Mouse (Mus musculus) left cerebral cortex, adult 18-20 months (tissue): Measurements from ENCODE around the gene Fgf4. TPM values are rescaled to one million over a fixed set of nuclear protein-coding genes. Genes with fewer than 3 reads are reported as not detected.

Experiments
- DNase-seq, 2 experiments: peaks; one replicate each; pipeline ENCODE4 v3.0.0; 2021 to 2022; ENCODE audit warnings: low spot score in 2 of 2, mixed read lengths in 1 of 2
- long read RNA-seq, 2 experiments: library from polyadenylated mRNA; stranded (forward); transcript quantifications; one replicate each; pipeline ENCODE4 v2.0.0; 2021
- total RNA-seq, 2 experiments: library from RNA; stranded (reverse); gene quantifications; 2 replicates each; pipeline ENCODE4 v1.2.3; 2021

Fgf4 gene
- total RNA-seq = not detected
- long read RNA-seq, experiment 1 = 0 reads
- long read RNA-seq, experiment 2 = 0 reads

DNA sequence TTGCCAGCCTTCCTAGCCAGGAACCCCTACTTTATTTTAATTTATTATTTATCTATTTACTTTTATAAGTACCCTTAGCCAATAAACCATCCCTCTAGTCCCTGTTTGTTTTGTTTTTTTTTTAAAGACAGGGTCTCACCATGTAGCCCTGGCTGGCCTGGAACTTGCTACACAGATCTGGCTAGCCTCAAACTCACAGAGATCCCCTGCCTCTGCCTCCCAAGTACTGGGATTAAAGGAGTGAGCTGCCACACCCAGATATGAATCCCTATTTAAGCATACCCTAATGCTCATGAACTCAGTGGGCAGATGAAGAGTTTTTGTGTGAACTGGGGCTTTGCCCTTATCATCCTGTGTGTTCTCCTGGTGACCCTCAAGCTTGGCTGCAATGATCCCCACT lies at the start of gene Fgf4:
Gene Fgf4 (plus strand): TSS at position 301 of the 400 bp plus-strand sequence.
- no peak for DNase-seq

DNA sequence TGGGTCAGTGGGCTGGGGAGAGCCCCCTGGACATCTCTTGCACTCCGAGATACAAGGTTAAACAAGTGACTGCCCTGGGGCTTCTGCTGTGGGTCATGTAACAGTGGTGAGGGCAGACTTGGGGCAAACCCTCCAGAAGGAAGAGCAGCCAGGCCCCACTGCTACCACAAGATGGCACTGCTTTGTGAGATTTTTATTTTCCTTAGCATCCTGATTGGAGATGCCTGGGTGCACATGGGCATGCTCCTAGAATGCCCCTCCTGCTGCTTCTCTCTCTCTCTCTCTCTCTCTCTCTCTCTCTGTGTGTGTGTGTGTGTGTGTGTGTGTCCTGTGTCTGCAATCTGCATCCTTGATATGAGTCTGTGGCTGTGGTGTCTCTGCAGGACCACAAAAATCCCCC lies 48.7 kb upstream of the Fgf4 start:
- DNase-seq = peak; percentile 31 to 40

DNA sequence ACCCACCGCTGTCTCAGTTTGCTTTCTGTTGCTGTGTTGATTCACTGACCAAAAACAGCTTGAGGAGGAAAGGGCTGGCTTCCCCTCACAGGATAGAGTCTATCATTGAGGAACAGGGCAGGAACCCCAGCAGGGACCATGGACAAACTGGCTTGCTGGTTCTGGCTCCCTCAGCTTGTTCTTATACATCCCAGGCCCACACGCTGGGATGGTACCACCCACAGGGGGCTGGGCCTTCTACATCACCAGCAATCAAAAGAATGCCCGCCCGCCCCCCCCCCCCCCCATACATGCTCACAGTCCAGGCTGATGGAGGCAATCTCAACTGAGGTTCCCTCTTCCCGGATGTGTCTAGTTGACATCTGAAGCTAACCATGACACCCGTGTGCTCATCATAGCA lies 40.1 kb upstream of the Fgf4 start:
- DNase-seq = no peak

DNA sequence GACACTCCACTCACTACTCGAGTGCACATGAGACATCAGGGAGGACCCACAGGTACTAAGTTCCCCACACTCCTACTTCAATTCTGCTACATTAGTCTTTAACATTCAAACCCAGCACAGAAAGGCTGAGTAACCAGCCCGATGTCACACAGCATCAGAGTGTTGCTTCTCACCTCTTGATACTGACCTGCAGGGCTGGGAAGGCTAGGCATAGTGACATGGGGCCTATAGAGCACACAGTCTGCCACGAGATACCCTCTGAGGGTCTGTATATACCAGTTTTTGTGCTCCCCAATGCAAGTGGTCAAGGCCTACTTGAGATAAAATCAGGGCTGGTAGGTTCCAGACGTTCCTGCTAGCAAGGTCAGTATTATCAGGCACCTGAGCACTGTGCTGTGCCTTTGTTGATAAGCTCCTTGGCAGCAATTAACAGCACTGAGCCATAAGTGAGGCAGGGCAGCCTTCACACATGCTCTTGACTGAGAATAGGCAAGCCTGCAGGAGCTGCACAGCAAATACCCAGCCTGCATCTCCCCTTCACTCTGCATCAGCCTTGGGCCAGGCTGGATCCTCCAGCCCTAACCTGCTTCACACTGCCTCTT lies 39.1 kb upstream of the Fgf4 start:
- no peak for DNase-seq

DNA sequence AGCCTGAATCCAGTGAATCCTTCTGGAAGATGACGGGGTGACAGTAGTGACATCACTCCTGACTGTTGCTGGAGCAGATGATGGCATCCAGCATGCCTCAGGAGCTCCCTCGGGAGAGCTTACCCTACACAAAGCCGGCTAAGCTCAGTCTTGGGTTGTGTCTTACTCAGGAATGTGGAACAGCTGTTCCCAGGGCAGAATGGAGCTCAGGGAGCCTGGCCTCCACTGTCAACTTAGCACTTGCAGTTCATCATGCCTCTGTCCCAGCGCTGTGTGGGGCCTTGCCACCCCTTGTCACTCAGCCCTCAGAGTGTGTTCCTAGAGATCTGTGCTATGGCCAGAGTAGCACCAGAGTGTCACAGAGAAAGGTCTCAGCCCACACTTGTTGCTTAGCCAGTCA lies 35.6 kb upstream of the Fgf4 start:
- no peak for DNase-seq

DNA sequence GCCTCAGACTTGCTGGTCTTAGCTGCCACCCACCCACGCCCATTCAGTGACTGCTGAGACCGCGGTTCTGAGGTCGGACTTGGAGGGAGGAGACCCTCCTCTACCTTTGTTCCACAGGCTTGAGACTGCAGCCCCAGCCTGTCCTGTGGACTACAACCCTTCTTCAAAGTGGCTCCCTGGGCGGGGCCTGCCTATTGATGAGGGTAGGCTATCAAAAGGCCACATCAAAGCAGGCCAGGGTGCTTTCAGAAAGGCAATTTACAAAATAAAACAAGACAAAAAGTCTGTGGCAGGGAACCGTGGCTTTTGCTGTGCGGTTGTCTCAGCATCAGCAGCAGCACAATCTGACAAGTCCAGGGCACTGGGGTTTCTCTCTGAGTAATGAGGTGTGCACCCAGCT lies 25.3 kb upstream of the Fgf4 start:
- DNase-seq = no peak

DNA sequence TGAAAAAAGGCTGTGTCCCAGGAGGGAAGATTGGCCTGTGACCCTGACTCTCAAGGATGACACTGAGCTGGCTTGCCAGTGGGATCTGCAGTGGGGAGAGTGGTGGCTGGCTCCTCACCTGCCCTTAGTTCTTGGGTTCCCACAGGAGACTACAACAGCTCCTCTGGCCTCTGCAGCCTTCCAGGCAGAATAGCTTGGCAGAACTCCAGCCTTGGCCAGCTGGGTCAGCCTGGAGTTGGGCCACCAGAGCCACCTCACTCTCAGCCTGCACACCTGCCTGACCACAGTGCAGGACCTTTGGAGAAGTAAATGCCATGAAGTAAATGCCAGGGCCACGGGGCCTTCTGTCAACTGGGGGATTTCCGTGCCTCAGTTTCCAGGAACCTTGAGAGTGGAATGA lies 23.2 kb upstream of the Fgf4 start:
- DNase-seq = no peak

DNA sequence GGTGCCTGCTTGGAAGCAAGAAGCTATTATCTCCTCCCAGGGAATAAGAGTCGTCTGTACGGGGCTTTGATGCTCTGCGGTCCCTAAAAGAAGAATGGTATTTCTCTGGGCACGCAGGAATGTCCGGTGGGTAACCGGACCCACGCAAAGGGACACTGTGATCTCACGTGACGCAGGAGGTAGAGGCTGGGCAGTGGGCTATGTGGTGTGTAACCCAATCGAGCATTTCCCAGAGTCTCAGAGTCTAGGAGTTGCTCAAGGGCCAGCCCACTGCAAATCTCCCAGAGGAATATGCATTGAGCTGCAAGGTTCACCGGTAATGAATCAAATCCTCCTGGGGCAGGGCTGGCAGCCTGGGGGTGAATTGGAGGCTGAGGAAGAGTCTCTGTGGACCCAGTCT lies 18.8 kb upstream of the Fgf4 start:
- DNase-seq = no peak

DNA sequence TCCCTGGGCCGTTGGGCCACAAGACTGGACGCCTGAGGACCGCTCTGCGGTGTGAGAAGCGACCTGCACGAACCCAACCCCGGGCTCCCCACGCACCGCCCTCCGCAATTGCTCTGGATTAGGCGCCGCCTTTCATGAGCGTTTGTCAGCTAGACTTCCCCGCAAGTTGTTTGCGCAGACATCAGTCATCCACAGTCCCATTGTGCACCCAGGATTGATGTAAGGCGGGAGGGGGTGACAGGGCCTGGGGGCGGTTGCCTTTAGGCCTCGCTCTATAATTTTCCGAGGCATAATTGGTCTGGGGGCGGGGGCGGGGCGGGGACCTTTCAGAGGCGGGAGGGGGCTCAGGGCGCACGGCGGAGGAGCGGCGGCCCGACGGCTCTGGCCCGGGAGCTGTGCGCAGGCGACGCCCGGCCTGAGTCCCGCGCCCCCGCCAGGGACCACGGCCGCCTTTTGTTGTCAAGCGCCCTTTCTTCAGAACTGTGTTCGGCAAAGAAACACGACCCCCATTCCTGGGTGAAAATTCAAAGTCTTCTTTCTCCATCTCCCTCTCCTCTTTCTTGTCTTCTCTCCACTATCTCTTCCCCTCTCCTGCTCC lies 9.2 kb upstream of the Fgf4 start, which contains the start of gene Fgf3:
Gene Fgf3 (plus strand): TSS at position 193 of the 598 bp plus-strand sequence.
- DNase-seq = no peak

DNA sequence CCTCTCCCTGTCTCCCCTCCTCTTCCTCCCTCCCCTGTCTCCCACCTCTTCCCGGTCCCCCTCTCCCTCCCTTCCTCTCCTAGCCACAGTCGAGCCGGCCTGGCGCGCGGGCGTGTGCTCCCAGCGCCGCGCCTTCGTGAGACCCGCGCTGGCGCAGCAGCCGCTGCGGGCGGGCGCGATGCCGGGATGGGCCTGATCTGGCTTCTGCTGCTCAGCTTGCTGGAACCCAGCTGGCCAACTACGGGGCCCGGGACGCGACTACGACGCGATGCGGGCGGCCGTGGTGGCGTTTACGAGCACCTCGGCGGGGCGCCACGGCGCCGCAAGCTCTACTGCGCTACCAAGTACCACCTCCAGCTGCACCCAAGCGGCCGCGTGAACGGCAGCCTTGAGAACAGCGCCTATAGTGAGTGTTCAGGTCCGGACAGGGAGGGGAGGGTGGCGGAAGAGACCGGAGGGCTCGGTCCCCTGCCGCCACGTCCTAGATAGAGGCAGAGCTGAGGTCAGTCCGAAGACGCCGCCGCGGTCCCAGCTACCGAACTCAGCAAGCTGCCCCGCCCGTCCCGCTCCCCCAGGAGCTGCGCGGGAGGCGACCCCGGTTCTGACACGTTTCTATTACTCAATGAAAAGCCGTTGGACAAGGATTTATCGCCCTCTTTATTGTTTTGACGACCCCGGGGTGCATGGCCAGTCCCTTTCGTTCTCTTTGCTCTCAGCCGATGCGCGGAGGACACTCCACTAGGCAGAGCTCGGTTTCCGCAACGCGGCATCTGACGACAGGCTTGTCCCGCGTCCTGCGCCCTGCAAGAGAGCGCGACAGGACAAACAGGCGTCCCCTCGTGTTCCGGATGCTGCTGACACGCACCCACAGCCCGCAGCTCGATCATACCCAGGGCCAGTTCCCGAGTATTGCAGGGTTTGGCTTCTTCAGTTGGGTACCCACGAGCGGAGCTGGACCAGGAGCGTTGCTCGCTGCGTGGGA lies 8.4 kb upstream of the Fgf4 start:
- DNase-seq = peak in 1 of 2 experiments; percentile 10

DNA sequence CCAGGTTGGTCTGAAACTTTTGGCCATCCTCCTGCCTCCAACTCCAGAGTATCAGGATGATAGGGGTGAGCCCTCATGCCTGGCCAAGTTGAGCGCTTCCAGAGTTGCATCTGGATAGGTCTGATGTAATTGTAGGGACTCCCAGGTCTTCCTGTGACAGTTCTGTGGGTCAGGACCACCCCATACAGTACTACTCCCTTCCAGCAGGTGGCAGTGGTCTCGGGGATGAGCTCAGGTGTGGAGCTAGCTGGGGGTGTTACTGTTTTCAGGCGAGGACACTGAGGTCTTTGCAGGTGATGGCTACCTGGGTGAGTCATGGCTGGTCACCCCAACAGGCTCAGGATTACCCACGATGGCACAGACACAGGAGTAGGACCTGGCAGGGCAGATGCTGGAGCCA lies 1.0 kb upstream of the Fgf4 start:
- DNase-seq = peak in 1 of 2 experiments; percentile 42

DNA sequence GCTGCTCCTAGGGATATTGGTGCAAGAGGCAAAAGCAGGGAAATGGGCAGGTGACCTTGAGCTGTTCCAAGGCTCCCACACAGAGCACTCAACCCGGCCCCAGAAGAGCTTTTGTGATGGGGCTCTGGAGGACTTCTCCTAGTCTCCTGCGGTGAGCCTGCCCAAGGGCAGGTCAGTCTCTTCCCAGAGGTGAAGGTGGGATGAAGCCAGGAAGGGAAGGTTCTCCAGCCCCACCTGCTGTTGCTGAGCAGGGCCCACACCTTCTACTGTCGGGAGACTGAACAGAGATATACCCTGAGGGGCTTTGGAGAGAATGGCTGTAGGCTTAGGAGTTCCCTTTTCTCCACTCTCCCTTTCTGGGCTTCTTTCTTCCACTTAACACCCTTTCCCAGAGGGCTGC lies 4.2 kb downstream of the Fgf4 start:
- no peak for DNase-seq

DNA sequence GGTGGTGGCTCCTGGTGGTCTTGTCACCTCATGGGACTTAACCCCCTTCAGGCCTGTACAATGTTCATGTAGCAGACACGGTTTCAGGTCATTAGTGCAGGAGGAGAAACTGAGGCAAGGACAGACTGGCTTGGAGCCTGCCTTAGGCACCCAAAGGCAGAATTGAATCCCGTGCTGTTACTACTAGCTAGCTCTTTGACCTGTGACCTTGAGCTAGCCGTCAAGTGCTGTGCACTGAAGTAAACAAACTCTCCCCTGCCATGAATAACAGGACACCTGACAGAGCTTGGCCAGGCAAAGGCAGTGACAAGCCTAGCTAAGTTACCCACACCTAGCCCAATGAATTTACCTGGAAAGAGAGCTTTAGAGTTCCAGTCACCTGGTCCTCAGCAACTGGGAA lies 7.8 kb downstream of the Fgf4 start:
- DNase-seq = no peak

DNA sequence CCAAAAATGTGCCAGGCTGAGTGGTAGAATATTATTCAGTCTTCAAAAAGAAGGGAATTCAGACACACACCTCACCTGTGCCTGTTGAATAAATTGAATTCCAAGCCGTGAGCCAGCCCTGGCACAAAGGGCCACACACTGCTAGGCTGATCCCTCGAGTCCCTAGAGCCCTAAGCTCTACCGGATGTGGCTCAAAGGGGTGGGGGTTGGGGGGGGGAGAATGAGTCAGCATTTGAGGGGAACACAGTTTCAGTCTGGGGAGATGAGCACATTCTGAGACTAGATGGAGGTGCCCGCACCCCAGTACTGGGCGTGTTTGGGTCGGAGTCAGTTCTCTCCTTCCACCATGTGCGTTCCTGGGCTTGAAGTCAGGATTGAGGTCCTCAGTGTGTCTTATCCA lies 10.0 kb downstream of the Fgf4 start:
- no peak for DNase-seq

DNA sequence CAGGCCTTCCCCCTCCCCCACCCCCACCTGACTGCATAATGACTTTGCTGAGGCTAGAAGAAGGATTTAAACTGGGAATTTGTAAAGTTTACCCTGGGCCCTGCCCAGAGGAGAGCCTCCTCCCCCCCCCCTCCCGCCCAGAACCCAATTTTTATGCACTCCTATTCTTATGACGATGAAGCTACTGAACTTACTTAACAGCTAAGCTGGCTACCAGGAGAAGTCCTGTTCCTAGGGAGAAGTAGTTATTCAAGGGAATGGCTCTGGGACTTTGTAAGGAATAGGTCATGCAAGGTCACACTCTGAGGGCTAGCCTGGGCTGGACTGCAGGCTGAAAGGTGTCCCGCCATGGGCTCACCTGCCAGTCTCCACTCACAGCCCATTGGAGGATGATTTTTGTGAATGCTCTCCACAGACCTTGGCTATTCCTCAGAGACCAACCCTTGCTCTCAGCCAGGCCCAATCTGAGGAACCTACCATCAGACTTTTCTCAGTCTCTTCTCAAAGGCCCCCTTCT lies 10.7 kb downstream of the Fgf4 start:
- no peak for DNase-seq

DNA sequence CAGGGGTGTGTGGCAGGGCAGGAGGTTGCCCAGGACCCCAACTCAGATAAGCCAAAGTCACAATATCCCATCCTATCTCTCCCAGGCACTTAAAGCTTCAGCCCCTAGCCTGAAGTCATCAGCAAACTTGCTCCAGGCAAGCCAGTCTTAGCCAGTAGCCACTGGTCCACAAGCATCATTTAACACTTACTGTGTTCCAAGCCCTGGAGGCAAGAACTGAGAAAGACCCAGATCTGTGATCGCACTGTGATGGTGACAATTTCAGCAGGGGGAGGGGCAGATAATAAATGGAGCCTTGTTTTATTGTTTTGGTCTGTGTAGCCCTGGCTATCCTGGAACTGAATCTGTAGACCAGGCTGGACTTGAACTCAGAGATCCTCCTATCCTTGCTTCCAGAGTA lies 11.5 kb downstream of the Fgf4 start:
- DNase-seq = no peak

DNA sequence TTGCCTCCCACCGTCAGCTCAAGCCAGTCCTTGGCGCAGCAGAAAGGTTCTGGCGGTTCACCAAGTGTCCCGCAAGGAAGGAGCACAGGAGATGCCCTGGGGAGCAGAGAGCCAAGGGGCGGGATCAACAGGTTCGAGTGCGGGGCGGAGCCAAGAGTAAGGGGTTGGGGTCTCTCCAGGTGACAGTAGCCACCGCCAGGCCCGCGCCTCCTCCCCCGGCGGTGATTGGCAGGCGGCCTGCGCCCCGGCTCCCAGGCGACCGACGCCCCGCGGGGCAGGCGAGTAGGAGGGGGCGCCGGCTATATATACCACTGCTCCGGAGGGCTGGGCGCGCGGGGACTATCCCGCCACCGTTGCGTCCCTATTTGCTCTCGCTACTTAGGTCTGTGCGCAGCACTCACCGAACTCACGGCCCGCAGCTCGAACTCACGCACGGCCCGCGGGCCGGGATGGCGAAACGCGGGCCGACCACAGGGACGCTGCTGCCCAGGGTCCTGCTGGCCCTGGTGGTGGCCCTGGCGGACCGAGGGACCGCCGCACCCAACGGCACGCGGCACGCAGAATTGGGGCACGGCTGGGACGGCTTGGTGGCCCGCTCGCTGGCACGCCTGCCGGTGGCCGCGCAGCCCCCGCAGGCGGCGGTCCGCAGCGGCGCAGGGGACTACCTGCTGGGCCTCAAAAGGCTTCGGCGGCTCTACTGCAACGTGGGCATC lies 14.0 kb downstream of the Fgf4 start:
- no peak for DNase-seq

DNA sequence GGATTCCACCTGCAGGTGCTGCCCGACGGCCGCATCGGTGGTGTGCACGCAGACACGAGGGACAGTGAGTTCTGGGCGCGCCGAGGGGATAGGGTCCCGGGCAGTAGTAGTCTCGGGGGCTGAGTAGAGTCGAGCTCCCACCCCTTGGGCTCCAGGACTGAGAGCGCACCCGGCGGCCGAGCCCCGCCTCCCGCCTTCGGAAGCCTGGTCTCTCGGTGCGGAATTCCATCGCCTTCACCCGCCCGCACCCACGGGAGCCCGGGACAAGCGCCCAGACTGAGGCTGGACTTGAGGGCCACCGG lies 14.6 kb downstream of the Fgf4 start:
- no peak for DNase-seq

DNA sequence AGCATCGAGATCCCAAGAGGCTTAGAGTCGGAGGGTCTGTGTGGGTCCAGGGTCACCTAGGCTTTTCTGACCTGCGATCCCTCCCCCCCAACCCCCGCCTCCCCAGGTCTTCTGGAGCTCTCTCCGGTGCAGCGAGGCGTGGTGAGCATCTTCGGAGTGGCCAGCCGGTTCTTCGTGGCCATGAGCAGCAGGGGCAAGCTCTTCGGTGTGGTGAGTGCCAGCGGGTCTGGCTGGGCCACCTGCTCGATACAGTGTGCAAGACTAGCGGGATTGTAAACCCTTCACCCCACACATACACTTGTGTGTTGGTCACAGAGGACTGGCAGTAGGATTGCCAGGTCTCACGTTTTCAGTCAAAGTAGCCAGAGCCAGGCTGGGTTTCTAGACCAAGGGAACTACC lies 15.0 kb downstream of the Fgf4 start:
- DNase-seq = no peak

DNA sequence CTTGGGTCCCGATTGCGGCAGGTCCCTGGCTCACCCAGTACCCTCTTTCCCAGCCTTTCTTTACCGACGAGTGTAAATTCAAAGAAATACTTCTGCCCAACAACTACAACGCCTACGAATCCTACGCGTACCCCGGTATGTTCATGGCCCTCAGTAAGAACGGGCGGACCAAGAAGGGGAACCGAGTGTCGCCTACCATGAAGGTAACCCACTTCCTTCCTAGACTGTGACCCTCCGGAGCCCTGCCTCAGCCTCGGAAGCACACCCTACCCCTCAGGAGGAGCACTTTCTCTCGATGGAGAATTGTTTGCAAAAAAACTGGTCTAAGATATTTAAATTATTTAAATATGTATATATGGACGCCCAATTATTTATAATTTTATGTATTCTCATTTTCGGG lies 15.5 kb downstream of the Fgf4 start:
- DNase-seq = no peak

DNA sequence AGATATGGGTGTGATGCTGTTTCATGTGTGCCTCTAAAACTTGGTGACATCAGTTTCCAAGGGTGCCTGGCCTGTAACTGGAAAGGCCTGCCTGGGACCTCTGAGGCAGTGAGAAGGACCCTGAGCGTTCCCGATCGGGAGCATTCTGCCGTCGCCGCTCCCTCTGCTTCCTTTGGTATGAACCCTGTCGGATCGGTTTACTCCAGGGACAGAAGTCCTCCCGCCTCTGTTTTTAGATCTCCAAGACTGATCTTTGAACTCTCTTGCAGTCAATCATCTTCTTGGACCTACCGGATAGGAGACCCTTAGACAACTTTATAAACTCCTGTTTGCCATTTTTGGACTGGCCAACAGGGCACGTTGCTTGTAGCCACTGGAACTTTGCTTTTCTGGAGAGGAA lies 16.0 kb downstream of the Fgf4 start:
- DNase-seq = no peak
